Mouse (Mus musculus) MEL (cell line): ENCODE measurements around the gene Ermard. TPM values are rescaled to one million over a fixed set of nuclear protein-coding genes. Genes with fewer than 3 reads are reported as not detected.

ENCODE experiments used
- DNase-seq: peaks from one replicate; pipeline ENCODE4 v3.0.0; 2011; ENCODE audit warnings: low read depth, low spot score
- H3K27ac ChIP-seq: 2 replicates; pipeline ENCODE4 v1.5.1; 2012; ENCODE audit warnings: low read depth, mild to moderate bottlenecking, control low read depth, low read length, moderate library complexity; ENCODE audit not compliant: control insufficient read depth
- H3K27me3 ChIP-seq, 2 experiments: fragments of 150-350 bp in 1 of 2; sonication (generic) in 1 of 2; 2 replicates each; pipeline ENCODE4 v1.6.1; 2012; ENCODE audit warnings: low read length in 2 of 2, mild to moderate bottlenecking in 2 of 2, improper control_type of control experiment in 1 of 2, moderate library complexity in 1 of 2; ENCODE audit not compliant: insufficient read depth in 2 of 2, control insufficient read depth in 1 of 2
- H3K36me3 ChIP-seq, 2 experiments: 2 replicates each; pipeline ENCODE4 v1.6.1; 2012 to 2014; ENCODE audit warnings: low read length in 2 of 2, improper control_type of control experiment in 1 of 2, inconsistent platforms in 1 of 2, mild to moderate bottlenecking in 1 of 2; ENCODE audit not compliant: insufficient read depth in 2 of 2, control insufficient read depth in 1 of 2
- H3K4me1 ChIP-seq, 2 experiments: fragments of 150-350 bp in 1 of 2; sonication (generic) in 1 of 2; 2 replicates each; pipeline ENCODE4 v1.6.1; 2012; ENCODE audit warnings: low read length in 2 of 2, improper control_type of control experiment in 1 of 2, mild to moderate bottlenecking in 1 of 2; ENCODE audit not compliant: insufficient read depth in 2 of 2, control insufficient read depth in 1 of 2
- H3K4me3 ChIP-seq, 2 experiments: fragments of 150-350 bp in 1 of 2; sonication (generic) in 1 of 2; 2 replicates each; pipeline ENCODE4 v1.5.1; 2012; ENCODE audit warnings: low read depth in 2 of 2, low read length in 2 of 2, mild to moderate bottlenecking in 2 of 2, moderate library complexity in 2 of 2, control low read depth in 1 of 2, improper control_type of control experiment in 1 of 2; ENCODE audit not compliant: control insufficient read depth in 1 of 2, insufficient read depth in 1 of 2
- H3K79me2 ChIP-seq: 2 replicates; pipeline ENCODE4 v1.6.1; 2012; ENCODE audit warnings: mild to moderate bottlenecking, low read length, moderate library complexity; ENCODE audit not compliant: control insufficient read depth, poor library complexity, insufficient read depth
- H3K9ac ChIP-seq: 2 replicates; pipeline ENCODE4 v1.6.1; 2012; ENCODE audit warnings: low read depth, mild to moderate bottlenecking, control low read depth, low read length, moderate library complexity; ENCODE audit not compliant: control insufficient read depth, poor library complexity, severe bottlenecking
- H3K9me3 ChIP-seq: fragments of 150-350 bp; sonication (generic); replicated peaks from 2 replicates; pipeline ENCODE4 v1.6.1; 2012; ENCODE audit warnings: mild to moderate bottlenecking, low read length, improper control_type of control experiment, moderate library complexity; ENCODE audit not compliant: insufficient read depth
- BHLHE40 ChIP-seq: IDR thresholded peaks from 2 replicates; pipeline ENCODE4 v1.6.1; 2012; ENCODE audit warnings: low read depth, mild to moderate bottlenecking, inconsistent platforms, low read length, improper control_type of control experiment, borderline replicate concordance
- ELF1 ChIP-seq: IDR thresholded peaks from 2 replicates; pipeline ENCODE4 v1.6.1; 2014; ENCODE audit warnings: low read depth, mild to moderate bottlenecking, inconsistent platforms, low read length, improper control_type of control experiment, moderate library complexity
- EP300 ChIP-seq, 2 experiments: IDR thresholded peaks; 2 replicates each; pipeline ENCODE4 v1.6.1; 2011; ENCODE audit warnings: improper control_type of control experiment in 2 of 2, low read length in 2 of 2, low read depth in 1 of 2, mild to moderate bottlenecking in 1 of 2
- ETS1 ChIP-seq: IDR thresholded peaks from 2 replicates; pipeline ENCODE4 v1.6.1; 2012; ENCODE audit warnings: low read depth, mild to moderate bottlenecking, inconsistent platforms, low read length, improper control_type of control experiment, moderate library complexity
- GABPA ChIP-seq: IDR thresholded peaks from 2 replicates; pipeline ENCODE4 v1.6.1; 2012; ENCODE audit warnings: low read depth, mild to moderate bottlenecking, inconsistent platforms, low read length, improper control_type of control experiment, moderate library complexity
- JUND ChIP-seq: IDR thresholded peaks from 2 replicates; pipeline ENCODE4 v1.6.1; 2011; ENCODE audit warnings: low read depth, mild to moderate bottlenecking, improper control_type of control experiment, low read length
- KAT2A ChIP-seq: conservative IDR thresholded peaks from 2 replicates; pipeline ENCODE4 v1.6.1; 2012; ENCODE audit warnings: low read depth, low read length, improper control_type of control experiment, inconsistent platforms
- MAFK ChIP-seq: IDR thresholded peaks from 2 replicates; pipeline ENCODE4 v1.6.1; 2011; ENCODE audit warnings: low read depth, mild to moderate bottlenecking, low read length, improper control_type of control experiment, borderline replicate concordance
- MAX ChIP-seq: IDR thresholded peaks from 2 replicates; pipeline ENCODE4 v1.6.1; 2011; ENCODE audit warnings: low read length, improper control_type of control experiment
- MAZ ChIP-seq: IDR thresholded peaks from 2 replicates; pipeline ENCODE4 v1.6.1; 2012; ENCODE audit warnings: low read depth, mild to moderate bottlenecking, inconsistent platforms, low read length, improper control_type of control experiment
- MEF2A ChIP-seq: IDR thresholded peaks from 2 replicates; pipeline ENCODE4 v1.6.1; 2014; ENCODE audit warnings: low read depth, mild to moderate bottlenecking, inconsistent platforms, low read length, improper control_type of control experiment; ENCODE audit not compliant: poor library complexity, insufficient replicate concordance, severe bottlenecking; ENCODE audit errors: extremely low read depth
- MYC ChIP-seq: IDR thresholded peaks from 2 replicates; pipeline ENCODE4 v1.6.1; 2011; ENCODE audit warnings: low read depth, mild to moderate bottlenecking, low read length, improper control_type of control experiment, moderate library complexity
- NELFE ChIP-seq: IDR thresholded peaks from 2 replicates; pipeline ENCODE4 v1.6.1; 2011; ENCODE audit warnings: low read depth, low read length, improper control_type of control experiment
- RCOR1 ChIP-seq: IDR thresholded peaks from 2 replicates; pipeline ENCODE4 v1.6.1; 2012; ENCODE audit warnings: low read depth, mild to moderate bottlenecking, inconsistent platforms, low read length, improper control_type of control experiment
- SIN3A ChIP-seq: IDR thresholded peaks from 2 replicates; pipeline ENCODE4 v1.6.1; 2012; ENCODE audit warnings: low read length, improper control_type of control experiment, inconsistent platforms
- SMC3 ChIP-seq: IDR thresholded peaks from 2 replicates; pipeline ENCODE4 v1.6.1; 2011; ENCODE audit warnings: low read depth, low read length, improper control_type of control experiment
- TBP ChIP-seq: IDR thresholded peaks from 2 replicates; pipeline ENCODE4 v1.8.0; 2011; ENCODE audit warnings: low read depth, low read length, improper control_type of control experiment
- UBTF ChIP-seq: IDR thresholded peaks from 2 replicates; pipeline ENCODE4 v1.6.1; 2012; ENCODE audit warnings: low read depth, mild to moderate bottlenecking, inconsistent platforms, low read length, improper control_type of control experiment, moderate library complexity, borderline replicate concordance; ENCODE audit not compliant: insufficient read depth
- USF2 ChIP-seq, 2 experiments: IDR thresholded peaks; 2 replicates each; pipeline ENCODE4 v1.6.1; 2011 to 2012; ENCODE audit warnings: improper control_type of control experiment in 2 of 2, low read length in 2 of 2, borderline replicate concordance in 1 of 2, inconsistent platforms in 1 of 2, low read depth in 1 of 2, mild to moderate bottlenecking in 1 of 2; ENCODE audit not compliant: insufficient read depth in 1 of 2
- ZNF384 ChIP-seq: IDR thresholded peaks from 2 replicates; pipeline ENCODE4 v1.6.1; 2012; ENCODE audit warnings: low read depth, mild to moderate bottlenecking, inconsistent platforms, low read length, improper control_type of control experiment
- polyA plus RNA-seq, 2 experiments: library from polyadenylated mRNA; stranded (reverse) in 1 of 2; unstranded in 1 of 2; fragments of >175 nt in 1 of 2; fragments of >200 nt in 1 of 2; gene quantifications; 2 replicates each; pipeline versions ENCODE4 v1.2.1 to v1.2.4; 2012; ENCODE audit warnings: low replicate concordance in 2 of 2, low read depth in 1 of 2; ENCODE audit not compliant: insufficient read length in 2 of 2, insufficient read depth in 1 of 2, missing spikeins in 1 of 2
- total RNA-seq: library from RNA; depleted of rRNA; stranded (reverse); fragments of 300-350 nt; gene quantifications from 2 replicates; pipeline ENCODE4 v1.2.3, GENCODE M21; 2012

Ermard gene
- total and polyA plus RNA-seq, 3 experiments = 28.2 to 47.0 TPM; not detected in 1

DNA sequence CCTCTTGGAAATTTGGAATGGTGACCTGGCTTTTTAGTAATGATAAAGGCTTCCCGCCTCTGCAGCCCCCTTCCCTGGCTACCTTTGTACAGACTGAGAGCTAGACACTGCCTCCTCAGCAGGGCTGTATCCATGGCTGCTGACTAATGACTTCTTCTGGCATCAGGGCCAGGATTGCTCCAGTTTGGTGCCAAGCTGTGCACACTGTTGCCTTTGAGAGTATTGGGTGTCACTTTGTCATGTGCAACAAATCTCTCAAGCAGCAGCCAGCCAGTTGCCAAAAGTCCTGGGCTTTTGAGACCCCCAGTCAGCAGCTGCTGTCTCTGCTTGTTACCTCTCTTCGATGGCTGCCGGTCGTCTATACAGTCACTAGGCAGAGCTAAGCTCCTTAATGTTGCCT lies 60.3 kb downstream of the Ermard start (continued):
- no peak for TF ChIP-seq SIN3A

GRCm38 (mm10) chr17:15107143-15107649 lies 66.2 kb downstream of the Ermard start:
- TF ChIP-seq KAT2A (no peak), USF2 (IDR thresholded peaks at IDR 0.05; ENCODE audit: borderline replicate concordance in 1 of 2, insufficient read depth in 1 of 2, low read depth in 1 of 2, low read length in 2 of 2) (no peak), NELFE (no peak), SIN3A (no peak), MYC (no peak), RCOR1 (no peak), TBP (no peak), MEF2A (no peak), MAX (no peak), BHLHE40 (no peak), MAZ (no peak), ETS1 (no peak), SMC3 (no peak), ELF1 (no peak), ZNF384 (no peak), GABPA (no peak)
- DNase-seq = no peak
- H3K4me1 ChIP-seq = no peaks in the 10 kb centered on the region
- H3K79me2 ChIP-seq = no peaks in the 10 kb centered on the region
- no peak overlapping the region for H3K9ac ChIP-seq
- no peak overlapping the region for H3K4me3 ChIP-seq
- no peaks in the 10 kb centered on the region for H3K27me3 ChIP-seq
- H3K9me3 ChIP-seq = no peaks in the 10 kb centered on the region
- no peak overlapping the region for H3K27ac ChIP-seq
- H3K36me3 ChIP-seq = no peaks in the 10 kb centered on the region

DNA sequence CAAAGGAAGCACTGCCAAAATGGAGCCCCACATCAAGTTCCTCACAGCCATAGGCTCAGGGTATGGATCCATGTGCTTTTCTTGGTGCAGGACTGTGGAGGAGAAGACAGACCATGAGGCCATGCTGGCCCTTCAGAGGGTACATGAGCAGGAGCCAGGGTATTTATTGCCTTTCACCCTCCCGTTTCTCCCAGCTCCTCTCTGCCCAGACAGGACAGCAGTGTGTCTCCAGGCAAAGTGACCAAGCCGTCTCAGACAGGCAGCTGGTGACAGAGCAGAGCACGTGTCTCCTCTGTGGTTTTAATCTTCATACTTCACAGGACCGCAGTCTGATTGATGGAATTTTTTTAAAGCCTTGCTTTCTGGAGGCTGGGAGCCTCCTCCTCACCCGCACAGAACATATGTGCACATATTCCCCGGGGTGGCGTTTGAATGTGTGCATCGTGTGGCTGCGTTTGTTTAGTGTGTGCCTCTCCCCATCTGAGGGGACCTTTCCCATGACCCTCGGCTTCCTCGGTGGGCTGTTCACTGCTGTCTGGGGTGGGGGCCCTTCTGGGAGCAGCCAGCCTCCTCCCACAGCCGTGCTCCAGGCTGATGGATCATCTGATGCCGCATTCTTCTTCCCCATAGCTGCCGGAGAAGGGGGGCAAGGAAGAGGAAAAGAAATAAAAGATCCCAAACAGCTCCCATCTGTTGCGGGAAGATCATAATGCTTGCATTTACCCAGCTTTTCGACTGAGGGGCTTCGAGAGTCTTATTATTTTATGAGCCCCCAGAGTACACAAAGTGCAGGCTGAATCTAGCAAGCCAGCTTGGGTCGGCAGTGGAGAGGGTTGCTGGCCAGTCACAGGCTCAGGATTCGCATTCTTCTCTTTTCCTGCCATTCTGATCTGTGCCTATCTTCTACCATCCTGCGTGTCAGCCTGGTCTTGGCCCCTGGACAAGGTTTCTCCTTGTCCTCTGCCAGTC lies 67.7 kb downstream of the Ermard start:
- no peak overlapping the region for H3K27ac ChIP-seq
- H3K27me3 ChIP-seq = no peaks in the 10 kb centered on the region
- no peaks in the 10 kb centered on the region for H3K36me3 ChIP-seq
- no peaks in the 10 kb centered on the region for H3K4me1 ChIP-seq
- TF ChIP-seq KAT2A (no peak), UBTF (no peak), EP300 (IDR thresholded peaks at IDR 0.05; ENCODE audit: low read depth in 1 of 2, low read length in 2 of 2) (no peak), MAFK (no peak), JUND (no peak)
- no peaks in the 10 kb centered on the region for H3K79me2 ChIP-seq
- no peak for DNase-seq
- H3K9me3 ChIP-seq = no peaks in the 10 kb centered on the region
- no peak overlapping the region for H3K4me3 ChIP-seq
- H3K9ac ChIP-seq = no peak overlapping the region
